Mouse (Mus musculus) heart, embryonic 10.5 days (tissue): ENCODE data around the gene Gm4353. TPM values are rescaled to one million over a fixed set of nuclear protein-coding genes. Genes with fewer than 3 reads are reported as not detected.
"Not testable (repeated sequence)": the region's sequence is repeated elsewhere in the genome, so short reads cannot be mapped to it uniquely, and the experiment has no call there.

Experiments
- DNase-seq: peaks from one replicate; pipeline ENCODE4 v3.0.0-alpha.2; 2017; ENCODE audit warnings: low spot score
- H3K27ac ChIP-seq: fragments of 300-500 bp; sonication (generic); 2 replicates; pipeline ENCODE4 v1.5.1; 2016; ENCODE audit warnings: mild to moderate bottlenecking
- H3K27me3 ChIP-seq: fragments of 300-500 bp; sonication (generic); 2 replicates; pipeline ENCODE4 v1.6.1; 2016; ENCODE audit warnings: mild to moderate bottlenecking; ENCODE audit not compliant: poor library complexity, insufficient read depth, severe bottlenecking
- H3K36me3 ChIP-seq: fragments of 300-500 bp; sonication (generic); 2 replicates; pipeline ENCODE4 v1.6.1; 2016; ENCODE audit warnings: mild to moderate bottlenecking, moderate library complexity
- H3K4me1 ChIP-seq: fragments of 300-500 bp; sonication (generic); 2 replicates; pipeline ENCODE4 v1.6.1; 2016; ENCODE audit warnings: mild to moderate bottlenecking
- H3K4me3 ChIP-seq: fragments of 300-500 bp; sonication (generic); 2 replicates; pipeline ENCODE4 v1.5.1; 2016; ENCODE audit warnings: mild to moderate bottlenecking, moderate library complexity
- H3K9me3 ChIP-seq: fragments of 300-500 bp; sonication (generic); 2 replicates; pipeline ENCODE4 v1.6.1; 2016; ENCODE audit warnings: mild to moderate bottlenecking, moderate library complexity
- WGBS: fragments of 180-500 bp; shearing (Covaris S2); methylation state at CpG from one replicate; pipeline ENCODE4 v1.1.7; 2016; 5-methylcytosine and 5-hydroxymethylcytosine counted together
- polyA plus RNA-seq: library from polyadenylated mRNA; unstranded; fragments of >200 nt; fragmentation: Nextera tagmentation; extraction: Ambion mirVana; gene quantifications from 2 replicates; pipeline ENCODE4 v1.2.1, GENCODE M21; 2016

The Gm4353 gene
- 0.55 and 0.85 TPM in 2 replicates for polyA plus RNA-seq

DNA sequence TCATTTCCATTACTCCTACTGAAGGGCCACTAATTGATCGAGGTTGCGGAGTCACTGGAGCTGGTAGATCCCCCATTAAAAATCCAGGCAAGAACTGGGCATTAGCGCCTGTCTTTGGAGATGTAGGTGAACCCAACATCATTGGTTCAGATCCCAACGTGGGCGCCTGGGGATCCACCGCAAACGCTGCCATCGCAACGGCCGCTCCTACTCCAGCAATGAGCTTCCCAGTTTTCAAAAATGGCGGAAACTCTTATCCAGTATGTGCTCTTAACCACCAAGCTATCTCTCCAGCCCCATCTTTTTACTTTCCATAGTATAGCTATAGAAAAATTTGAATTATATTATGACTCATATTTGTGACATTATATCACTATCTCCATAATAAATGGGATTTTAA lies at the start of gene Gm4353:
TSS of gene Gm4353 (minus strand) at position 270 of the 400 bp plus-strand sequence.
- H3K27me3 ChIP-seq, H3K27ac ChIP-seq, H3K36me3 ChIP-seq, H3K9me3 ChIP-seq, H3K4me1 ChIP-seq, H3K4me3 ChIP-seq, DNase-seq: not testable (repeated sequence)
- WGBS: 92% methylated on average over 11 of the region's 11 CpGs

DNA sequence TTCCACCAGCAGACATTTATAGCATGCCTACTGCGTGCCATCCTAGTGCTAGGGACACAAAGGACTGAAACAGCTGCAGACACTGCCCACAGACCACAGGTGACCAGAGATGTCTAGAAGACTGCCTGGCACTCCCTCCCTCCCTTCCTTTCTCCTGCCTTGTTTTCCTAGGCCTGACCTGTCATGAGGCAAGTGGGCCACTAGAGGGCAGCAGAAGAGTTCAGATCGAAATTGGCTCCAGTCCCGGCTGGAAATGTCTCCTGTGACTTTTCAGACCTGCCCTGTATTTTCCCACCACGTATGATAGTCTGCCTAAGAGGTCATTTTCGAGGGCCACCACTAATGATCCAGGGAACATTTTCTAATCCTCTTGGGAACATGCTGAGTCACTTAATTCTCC lies 47.6 kb upstream of the Gm4353 start:
- peaks cover 71% of the 10 kb centered on the region for H3K36me3 ChIP-seq
- H3K4me3 ChIP-seq: no peak overlapping the region
- H3K9me3 ChIP-seq: no peaks in the 10 kb centered on the region
- H3K4me1 ChIP-seq: peaks cover 21% of the 10 kb centered on the region
- WGBS: 3% methylated on average over 5 of the region's 5 CpGs
- H3K27me3 ChIP-seq: no peaks in the 10 kb centered on the region
- peak overlapping the region; percentile 65; the same call in 1 of the 2 replicates for H3K27ac ChIP-seq
- peak; percentile 90 for DNase-seq

GRCm38 (mm10) chr7:116131390-116131789 lies 47.0 kb upstream of the Gm4353 start:
- no peak for DNase-seq
- peak overlapping the region; percentile 44 for H3K27ac ChIP-seq
- H3K9me3 ChIP-seq: no peaks in the 10 kb centered on the region
- H3K36me3 ChIP-seq: peaks cover 71% of the 10 kb centered on the region
- no peak overlapping the region for H3K4me3 ChIP-seq
- 17% methylated on average over 4 of the region's 4 CpGs for WGBS
- peaks cover 20% of the 10 kb centered on the region for H3K4me1 ChIP-seq
- no peaks in the 10 kb centered on the region for H3K27me3 ChIP-seq

GRCm38 (mm10) chr7:116129374-116129773 lies 44.9 kb upstream of the Gm4353 start:
- no peak for DNase-seq
- 90% methylated on average over 10 of the region's 10 CpGs for WGBS
- no peaks in the 10 kb centered on the region for H3K9me3 ChIP-seq
- peaks cover 71% of the 10 kb centered on the region for H3K36me3 ChIP-seq
- H3K4me3 ChIP-seq: no peak overlapping the region
- no peak overlapping the region for H3K27ac ChIP-seq
- peaks cover 25% of the 10 kb centered on the region for H3K4me1 ChIP-seq
- H3K27me3 ChIP-seq: no peaks in the 10 kb centered on the region

GRCm38 (mm10) chr7:116128286-116128685 lies 43.9 kb upstream of the Gm4353 start:
- Histone ChIP-seq H3K27ac (no peak overlapping the region), H3K9me3 (no peaks in the 10 kb centered on the region), H3K4me1 (peaks cover 25% of the 10 kb centered on the region), H3K27me3 (no peaks in the 10 kb centered on the region), H3K36me3 (peaks cover 73% of the 10 kb centered on the region), H3K4me3 (no peak overlapping the region)
- WGBS: 88% methylated on average over 8 of the region's 8 CpGs
- no peak for DNase-seq

DNA sequence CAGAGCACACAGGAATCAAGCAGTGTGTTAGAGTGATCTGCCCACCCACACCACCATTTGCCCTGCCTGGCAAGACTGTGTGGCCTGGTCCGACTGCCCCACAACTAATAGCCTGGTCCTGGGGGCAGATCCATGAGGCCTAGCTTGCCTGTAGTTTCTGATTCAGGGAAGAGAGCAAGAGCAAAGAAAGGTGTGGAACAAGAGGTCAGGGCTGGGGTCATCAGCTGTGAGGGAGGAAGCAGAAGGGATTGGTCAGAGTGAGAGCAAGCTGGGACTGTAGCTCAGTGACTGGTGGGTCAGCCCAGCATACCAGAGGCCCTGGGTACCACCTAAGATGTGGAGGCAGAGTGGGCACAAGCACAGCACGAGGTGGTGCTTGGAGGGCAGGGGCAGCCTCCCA lies 42.6 kb upstream of the Gm4353 start:
- Histone ChIP-seq H3K27me3 (no peaks in the 10 kb centered on the region), H3K4me3 (no peak overlapping the region), H3K9me3 (no peaks in the 10 kb centered on the region), H3K4me1 (peaks cover 19% of the 10 kb centered on the region), H3K36me3 (peaks cover 73% of the 10 kb centered on the region), H3K27ac (no peak overlapping the region)
- DNase-seq: no peak
- WGBS: 73% methylated on average over 2 of the region's 2 CpGs

DNA sequence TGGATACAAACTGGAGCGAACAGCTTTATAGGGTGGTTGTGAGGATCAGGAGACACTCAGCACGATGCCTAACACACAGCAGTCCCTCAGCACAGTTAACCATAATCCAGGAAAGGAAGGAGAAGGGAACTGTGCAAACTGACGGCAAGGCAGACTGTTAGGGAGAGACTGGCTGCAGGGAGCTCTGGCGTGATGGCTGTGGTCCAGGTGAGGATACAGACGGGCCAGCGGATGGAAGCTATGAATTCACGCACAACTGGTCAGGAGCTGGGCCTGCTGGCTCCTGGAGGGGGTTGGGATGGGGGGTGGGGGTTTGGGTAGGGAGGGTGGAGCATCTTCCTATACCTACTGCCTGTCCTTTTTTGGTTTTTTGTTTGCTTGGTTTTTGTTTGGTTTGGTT lies 41.2 kb upstream of the Gm4353 start:
- H3K4me1 ChIP-seq: peaks cover 10% of the 10 kb centered on the region
- no peak overlapping the region for H3K27ac ChIP-seq
- no peak overlapping the region for H3K4me3 ChIP-seq
- peaks cover 73% of the 10 kb centered on the region for H3K36me3 ChIP-seq
- no peaks in the 10 kb centered on the region for H3K27me3 ChIP-seq
- DNase-seq: no peak
- WGBS: 85% methylated on average over 7 of the region's 7 CpGs
- no peaks in the 10 kb centered on the region for H3K9me3 ChIP-seq

DNA sequence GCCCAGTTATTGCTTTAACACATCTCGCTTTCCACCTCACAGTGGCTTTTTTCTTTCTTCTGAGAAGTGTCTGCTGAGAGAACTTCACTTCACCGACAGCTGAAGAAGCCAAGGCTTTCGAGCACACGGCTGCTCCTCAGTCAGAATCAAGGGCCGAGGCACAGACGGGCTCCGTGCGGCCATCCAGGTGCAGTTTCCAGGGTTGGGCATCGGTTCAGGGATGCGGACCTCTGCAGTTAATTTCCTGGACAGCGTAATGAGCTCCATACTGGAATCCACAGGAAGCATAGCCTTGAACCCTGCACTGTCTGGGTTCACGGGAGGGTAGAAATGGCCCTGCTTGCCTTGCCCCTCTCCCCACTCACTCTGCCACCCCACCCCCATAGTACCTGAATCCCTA lies 39.6 kb upstream of the Gm4353 start:
- Histone ChIP-seq H3K4me1 (peaks cover 14% of the 10 kb centered on the region), H3K4me3 (no peak overlapping the region), H3K9me3 (no peaks in the 10 kb centered on the region), H3K27ac (no peak overlapping the region), H3K36me3 (peaks cover 60% of the 10 kb centered on the region), H3K27me3 (no peaks in the 10 kb centered on the region)
- DNase-seq: no peak
- 91% methylated on average over 12 of the region's 12 CpGs for WGBS

DNA sequence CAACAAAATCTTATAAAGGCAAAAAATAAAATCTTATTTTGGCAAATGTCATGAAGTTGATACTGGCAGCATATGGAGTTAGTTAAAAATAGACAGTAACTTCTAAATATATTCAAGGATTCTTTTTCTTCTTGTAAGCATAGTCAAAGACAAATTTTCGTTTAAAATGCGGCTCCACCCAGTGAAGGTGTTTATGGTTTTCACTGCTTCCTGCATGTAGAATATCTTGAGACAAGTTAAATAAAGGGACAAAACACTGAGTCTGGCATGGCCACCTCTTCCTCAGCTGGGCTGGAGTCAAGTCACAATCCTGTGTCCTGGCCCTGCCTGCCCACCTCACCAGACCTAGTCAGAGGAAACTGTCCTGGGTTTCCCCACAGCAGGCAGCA lies 39.2 kb upstream of the Gm4353 start:
- Histone ChIP-seq H3K36me3 (peaks cover 56% of the 10 kb centered on the region), H3K4me1 (peaks cover 14% of the 10 kb centered on the region), H3K4me3 (no peak overlapping the region), H3K9me3 (no peaks in the 10 kb centered on the region), H3K27me3 (no peaks in the 10 kb centered on the region), H3K27ac (no peak overlapping the region)
- WGBS: 88% methylated on average over 2 of the region's 2 CpGs
- DNase-seq: no peak

- H3K4me1 ChIP-seq: peaks cover 9% of the 10 kb centered on the region; the same call in 1 of the 2 replicates
- no peak for DNase-seq
- H3K27ac ChIP-seq: no peak overlapping the region
- H3K36me3 ChIP-seq: peaks cover 51% of the 10 kb centered on the region
- no peaks in the 10 kb centered on the region for H3K9me3 ChIP-seq
- 78% methylated on average over 13 of the region's 13 CpGs for WGBS
- no peaks in the 10 kb centered on the region for H3K27me3 ChIP-seq
- no peak overlapping the region for H3K4me3 ChIP-seq
These were observed 38.7 kb upstream of the Gm4353 start for GRCm38 (mm10) chr7:116122981-116123596.

GRCm38 (mm10) chr7:116121202-116121601 lies 36.8 kb upstream of the Gm4353 start:
- Histone ChIP-seq H3K4me1 (peaks cover 8% of the 10 kb centered on the region; the same call in 1 of the 2 replicates), H3K27ac (0 out of 2 replicates have a peak overlapping the region, but pooled peaks have one; percentile 13), H3K4me3 (no peak overlapping the region), H3K36me3 (peaks cover 32% of the 10 kb centered on the region), H3K27me3 (no peaks in the 10 kb centered on the region), H3K9me3 (no peaks in the 10 kb centered on the region)
- WGBS: 78% methylated on average over 11 of the region's 11 CpGs
- DNase-seq: no peak

- Histone ChIP-seq H3K27me3 (no peaks in the 10 kb centered on the region), H3K9me3 (no peaks in the 10 kb centered on the region)
- 92% methylated on average over 4 of the region's 4 CpGs for whole genome bisulfite sequencing
These were observed 36.3 kb upstream of the Gm4353 start for GRCm38 (mm10) chr7:116120737-116121136.

DNA sequence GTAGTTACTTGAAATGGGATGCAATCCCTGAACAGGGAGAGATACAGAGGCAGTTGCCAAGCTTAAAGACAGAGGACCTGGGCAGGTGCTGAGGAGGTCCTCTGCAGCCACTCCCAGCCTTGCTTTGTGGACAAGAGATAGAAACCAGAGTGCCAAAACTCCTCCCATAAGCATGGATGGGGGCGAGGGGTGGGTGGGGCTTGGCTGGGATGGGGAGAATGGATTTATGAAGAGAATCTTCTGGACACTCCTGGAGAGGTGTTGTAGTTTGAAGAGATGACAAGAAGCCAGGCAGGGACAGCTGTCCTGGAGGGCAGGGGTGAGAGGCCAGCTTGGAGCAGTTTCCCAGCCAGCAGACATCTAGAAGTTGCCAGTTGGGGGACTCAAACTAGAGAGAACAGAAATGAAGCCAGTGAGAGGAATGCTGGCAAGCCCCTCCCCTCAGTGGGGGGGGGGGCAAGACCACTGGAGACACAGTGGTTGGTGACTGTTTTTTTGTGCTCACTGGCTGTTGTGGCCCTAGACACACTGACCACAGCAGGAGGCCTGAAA lies 34.9 kb upstream of the Gm4353 start:
- H3K27ac ChIP-seq: no peak overlapping the region
- no peaks in the 10 kb centered on the region for H3K27me3 ChIP-seq
- 79% methylated on average over 1 of the region's 1 CpGs for WGBS
- DNase-seq: peak; percentile 67
- H3K9me3 ChIP-seq: no peaks in the 10 kb centered on the region
- peaks cover 4% of the 10 kb centered on the region; the same call in 1 of the 2 replicates for H3K4me1 ChIP-seq
- H3K36me3 ChIP-seq: peaks cover 14% of the 10 kb centered on the region
- no peak overlapping the region for H3K4me3 ChIP-seq

More at GRCm38 (mm10) chr7:116120737-116121136, 36.3 kb upstream of the Gm4353 start:
- Histone ChIP-seq H3K4me1 (peaks cover 8% of the 10 kb centered on the region; the same call in 1 of the 2 replicates), H3K36me3 (peaks cover 27% of the 10 kb centered on the region), H3K27ac (no peak overlapping the region), H3K4me3 (no peak overlapping the region)
- DNase-seq: no peak
